ENCODE assay signal across 9 mouse cellular contexts in the genomic region with DNA sequence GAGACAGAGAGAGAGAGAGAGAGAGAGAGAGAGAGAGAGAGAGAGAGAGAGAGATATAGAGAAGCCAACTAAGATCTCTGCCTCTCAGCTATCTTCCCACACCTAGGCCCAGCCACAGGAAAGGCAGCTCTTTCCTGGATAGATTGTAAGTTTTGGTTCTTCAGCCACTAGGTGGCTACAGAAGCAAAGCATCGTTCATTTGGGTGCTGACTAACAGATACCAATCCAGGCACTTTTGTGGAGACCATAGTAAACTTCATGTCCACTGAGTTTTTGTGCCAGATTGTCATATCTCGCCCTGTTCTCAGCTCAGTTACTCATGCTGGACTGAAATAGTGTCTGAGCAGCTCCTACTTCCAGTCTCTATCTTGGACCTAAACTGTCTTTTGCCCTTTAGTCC. TPM values are rescaled to one million over a fixed set of nuclear protein-coding genes. Genes with fewer than 3 reads are reported as not detected.
DNase-seq lines count a peak whose midpoint lies in the region; ATAC-seq lines count a peak whose summit lies in the region.
"Had no signal": no experiment of that assay in that cellular context is flagged by ENCODE, and none has a peak within 500 bp of the region (broad histone marks: within the 10 kb centered on the region; RNA-seq: fewer than 3 reads in every experiment).

No protein-coding gene starts in this region.

- H3K9me3 ChIP-seq in heart, embryonic 15.5 days (replicated peaks) = no peaks in the 10 kb centered on the region
- H3K9me3 ChIP-seq in liver, embryonic 16.5 days (replicated peaks; ENCODE audit: control insufficient read depth, low read length) = no peaks in the 10 kb centered on the region
- H3K9me3 ChIP-seq: neural tube, embryonic 13.5 days had no signal

- H3K4me3 ChIP-seq in heart, embryonic 15.5 days = no peak overlapping the region
- no peak overlapping the region for H3K4me3 ChIP-seq in liver, embryonic 16.5 days (ENCODE audit: low read depth, low read length)
- H3K4me3 ChIP-seq: neural tube, embryonic 13.5 days had no signal

- DNase-seq in layer of hippocampus, adult 9-10 months (ENCODE audit: low spot score) = peak; percentile 53
- DNase-seq in layer of hippocampus, postnatal 25 days (ENCODE audit: extremely low spot score in 1 of 2, low spot score in 1 of 2) = no peak
- peak; percentile 8 to 27 for DNase-seq in CD8-positive naive resting alpha-beta T cell, adult 2 months (ENCODE audit: low read depth in 2 of 2, low spot score in 2 of 2)
- DNase-seq in T-cell, adult 2 months (ENCODE audit: low spot score) = peak; percentile 39
- peak; percentile 21 for DNase-seq in yolk sac, embryonic 10.5 days (ENCODE audit: low spot score)
- DNase-seq in gastrocnemius, postnatal 14 days = no peak

- no peak overlapping the region for H3K4me2 ChIP-seq in heart, embryonic 15.5 days
- no peak overlapping the region for H3K4me2 ChIP-seq in liver, embryonic 16.5 days (ENCODE audit: low read depth, low read length)
- H3K4me2 ChIP-seq: neural tube, embryonic 13.5 days had no signal

- ATAC-seq in heart, embryonic 15.5 days (replicated peaks; ENCODE audit: insufficient number of reproducible peaks, insufficient read depth, low FRiP score, low read depth) = peak; percentile 45; the same call in 1 of the 2 replicates
- ATAC-seq in liver, embryonic 16.5 days (ENCODE audit: low read depth) = peak; percentile 41; the same call in 1 of the 2 replicates

- H3K4me1 ChIP-seq in heart, embryonic 15.5 days (replicated peaks) = peaks cover 16% of the 10 kb centered on the region
- no peaks in the 10 kb centered on the region for H3K4me1 ChIP-seq in liver, embryonic 16.5 days (ENCODE audit: control insufficient read depth, low read depth, low read length)
- H3K4me1 ChIP-seq: neural tube, embryonic 13.5 days had no signal

- no peak overlapping the region for H3K9ac ChIP-seq in heart, embryonic 15.5 days
- H3K9ac ChIP-seq in liver, embryonic 16.5 days (ENCODE audit: low read depth, low read length) = no peak overlapping the region
- H3K9ac ChIP-seq: neural tube, embryonic 13.5 days had no signal

- WGBS in heart, embryonic 15.5 days = 22% methylated on average over 2 of the region's 2 CpGs
- 26% methylated on average over 2 of the region's 2 CpGs for WGBS in liver, embryonic 16.5 days (ENCODE audit: insufficient replicate concordance)

- peak overlapping the region; percentile 6; the same call in 1 of the 2 replicates for H3K27ac ChIP-seq in heart, embryonic 15.5 days
- no peak overlapping the region for H3K27ac ChIP-seq in liver, embryonic 16.5 days (ENCODE audit: low read length)
- H3K27ac ChIP-seq: neural tube, embryonic 13.5 days had no signal

- no peaks in the 10 kb centered on the region for H3K27me3 ChIP-seq in heart, embryonic 15.5 days
- H3K27me3 ChIP-seq in liver, embryonic 16.5 days (ENCODE audit: control insufficient read depth, insufficient read depth, low read depth, low read length) = no peaks in the 10 kb centered on the region
- H3K27me3 ChIP-seq: neural tube, embryonic 13.5 days had no signal

- intact Hi-C loops in gastrocnemius, postnatal 14 days (cut with DNase I; ENCODE audit: low total_unique reads) = loop anchor here (10.0 kb wide), 1 partner anchor 102 kb away; no protein-coding TSS in a partner anchor

- peaks cover 41% of the 10 kb centered on the region for H3K36me3 ChIP-seq in heart, embryonic 15.5 days
- H3K36me3 ChIP-seq in liver, embryonic 16.5 days (ENCODE audit: control insufficient read depth, insufficient read depth) = peaks cover 15% of the 10 kb centered on the region

RNA-seq across cellular contexts. Expression of gene Cdip1, which starts 26.8 kb away (rescaled TPM):
- total RNA-seq in layer of hippocampus, postnatal 25 days (2021) = 100 to 1,000 TPM; 237 to 239 TPM
- polyA plus RNA-seq in heart, embryonic 15.5 days (2015; fragmentation: Nextera tagmentation; extraction: Ambion mirVana) = 114 and 122 TPM in 2 replicates
- 23.3 and 27.3 TPM in 2 replicates for polyA plus RNA-seq in liver, embryonic 16.5 days (2015; fragmentation: Nextera tagmentation; extraction: Ambion mirVana)
- total RNA-seq in gastrocnemius, postnatal 14 days (2021) = 10 to 100 TPM; 61.9 to 62.7 TPM

RNA-seq across cellular contexts. Expression of gene Hmox2, which starts 37.1 kb away (rescaled TPM):
- 10 to 100 TPM; 87.7 to 98.0 TPM for total RNA-seq in layer of hippocampus, postnatal 25 days (2021)
- 81.0 and 91.2 TPM in 2 replicates for polyA plus RNA-seq in heart, embryonic 15.5 days (2015; fragmentation: Nextera tagmentation; extraction: Ambion mirVana)
- polyA plus RNA-seq in liver, embryonic 16.5 days (2015; fragmentation: Nextera tagmentation; extraction: Ambion mirVana) = 39.1 and 39.2 TPM in 2 replicates
- total RNA-seq in gastrocnemius, postnatal 14 days (2021) = 10 to 100 TPM; 41.8 to 44.5 TPM

RNA-seq across cellular contexts. Expression of gene Nmral1, which starts 44.1 kb away (rescaled TPM):
- total RNA-seq in layer of hippocampus, postnatal 25 days (2021) = 10 to 100 TPM; 16.0 to 17.7 TPM
- polyA plus RNA-seq in heart, embryonic 15.5 days (2015; fragmentation: Nextera tagmentation; extraction: Ambion mirVana) = 25.2 and 34.3 TPM in 2 replicates
- 29.1 and 35.1 TPM in 2 replicates for polyA plus RNA-seq in liver, embryonic 16.5 days (2015; fragmentation: Nextera tagmentation; extraction: Ambion mirVana)
- total RNA-seq in gastrocnemius, postnatal 14 days (2021) = 1 to 10 TPM; 4.5 to 5.2 TPM

Comparison
In these comparisons a context has a peak if more than half of its experiments do, and no peak if none do; other contexts are left out.
1. DNase-seq: peak in layer of hippocampus, adult 9-10 months (single experiment), CD8-positive naive resting alpha-beta T cell, adult 2 months (2 of 2), T-cell, adult 2 months (single experiment) and yolk sac, embryonic 10.5 days (single experiment); none in layer of hippocampus, postnatal 25 days (0 of 2) and gastrocnemius, postnatal 14 days (single experiment).